Mouse (Mus musculus) midbrain, embryonic 15.5 days (tissue): ENCODE data around the gene Tmem174. TPM values are rescaled to one million over a fixed set of nuclear protein-coding genes. Genes with fewer than 3 reads are reported as not detected.

Source experiments
- ATAC-seq: fragments of 200-750 bp; cut with Nextera tagmentation; replicated peaks from 2 replicates; pipeline ENCODE4 v1.8.0; 2017; ENCODE audit warnings: moderate TSS enrichment
- H3K27ac ChIP-seq: fragments of 300-500 bp; sonication (generic); 2 replicates; pipeline ENCODE4 v1.5.1; 2015; ENCODE audit warnings: mild to moderate bottlenecking, inconsistent platforms
- H3K27me3 ChIP-seq: fragments of 300-500 bp; sonication (generic); replicated peaks from 2 replicates; pipeline ENCODE4 v1.6.1; 2015; ENCODE audit warnings: inconsistent platforms
- H3K36me3 ChIP-seq: fragments of 300-500 bp; sonication (generic); replicated peaks from 2 replicates; pipeline ENCODE4 v1.6.1; 2015; ENCODE audit warnings: inconsistent platforms
- H3K4me1 ChIP-seq: fragments of 300-500 bp; sonication (generic); 2 replicates; pipeline ENCODE4 v1.6.1; 2015; ENCODE audit warnings: inconsistent platforms
- H3K4me2 ChIP-seq: fragments of 300-500 bp; sonication (generic); 2 replicates; pipeline ENCODE4 v1.6.1; 2015; ENCODE audit warnings: inconsistent platforms, mild to moderate bottlenecking, moderate library complexity
- H3K4me3 ChIP-seq: fragments of 300-500 bp; sonication (generic); 2 replicates; pipeline ENCODE4 v1.5.1; 2015; ENCODE audit warnings: mild to moderate bottlenecking, inconsistent platforms
- H3K9ac ChIP-seq: fragments of 300-500 bp; sonication (generic); 2 replicates; pipeline ENCODE4 v1.6.1; 2015; ENCODE audit warnings: mild to moderate bottlenecking, inconsistent platforms
- H3K9me3 ChIP-seq: fragments of 300-500 bp; sonication (generic); 2 replicates; pipeline ENCODE4 v1.6.1; 2016; ENCODE audit warnings: inconsistent platforms
- WGBS: fragments of 180-500 bp; shearing (Covaris S2); methylation state at CpG from one replicate; pipeline ENCODE4 v1.1.7; 2015; ENCODE audit warnings: mixed read lengths; 5-methylcytosine and 5-hydroxymethylcytosine counted together
- polyA plus RNA-seq: library from polyadenylated mRNA; unstranded; fragments of >200 nt; fragmentation: Nextera tagmentation; extraction: Ambion mirVana; gene quantifications from 2 replicates; pipeline ENCODE4 v1.2.1, GENCODE M21; 2015

Tmem174 gene
- polyA plus RNA-seq, 1 experiment from 2014 or later, result not detected

GRCm38 (mm10) chr13:98626736-98627135 is 10.5 kb downstream of the Tmem174 start:
- ATAC-seq, result no peak
- WGBS, result 93% methylated on average over 20 of the region's 20 CpGs

GRCm38 (mm10) chr13:98624506-98624905 is 12.7 kb downstream of the Tmem174 start:
- Histone ChIP-seq H3K4me3 (no peak overlapping the region), H3K9ac (no peak overlapping the region), H3K36me3 (no peaks in the 10 kb centered on the region), H3K27me3 (no peaks in the 10 kb centered on the region), H3K4me1 (no peaks in the 10 kb centered on the region), H3K4me2 (no peak overlapping the region), H3K9me3 (no peaks in the 10 kb centered on the region), H3K27ac (no peak overlapping the region)
- 89% methylated on average over 10 of the region's 10 CpGs for WGBS
- no peak for ATAC-seq

More at GRCm38 (mm10) chr13:98626736-98627135, 10.5 kb downstream of the Tmem174 start:
- H3K9me3 ChIP-seq, result no peaks in the 10 kb centered on the region
- H3K36me3 ChIP-seq, result no peaks in the 10 kb centered on the region
- H3K4me1 ChIP-seq, result no peaks in the 10 kb centered on the region
- no peak overlapping the region for H3K4me2 ChIP-seq
- no peak overlapping the region for H3K27ac ChIP-seq
- H3K27me3 ChIP-seq, result no peaks in the 10 kb centered on the region
- H3K9ac ChIP-seq, result no peak overlapping the region
- H3K4me3 ChIP-seq, result no peak overlapping the region

- no peaks in the 10 kb centered on the region for H3K4me1 ChIP-seq
- no peak overlapping the region for H3K27ac ChIP-seq
- WGBS, result 74% methylated on average over 8 of the region's 8 CpGs
- no peaks in the 10 kb centered on the region for H3K27me3 ChIP-seq
- H3K4me2 ChIP-seq, result no peak overlapping the region
- no peaks in the 10 kb centered on the region for H3K9me3 ChIP-seq
- no peak overlapping the region for H3K4me3 ChIP-seq
- no peak for ATAC-seq
- H3K36me3 ChIP-seq, result no peaks in the 10 kb centered on the region
- no peak overlapping the region for H3K9ac ChIP-seq
Measured at GRCm38 (mm10) chr13:98622881-98623549, 14.2 kb downstream of the Tmem174 start.

GRCm38 (mm10) chr13:98617429-98618067 is 19.7 kb downstream of the Tmem174 start:
- Histone ChIP-seq H3K36me3 (no peaks in the 10 kb centered on the region), H3K4me1 (no peaks in the 10 kb centered on the region), H3K4me2 (no peak overlapping the region), H3K9me3 (0 out of 2 replicates have a peak, but pooled peaks cover 5% of the 10 kb centered on the region), H3K9ac (no peak overlapping the region), H3K27ac (no peak overlapping the region), H3K4me3 (no peak overlapping the region), H3K27me3 (no peaks in the 10 kb centered on the region)
- ATAC-seq, result no peak
- 85% methylated on average over 17 of the region's 17 CpGs for WGBS

GRCm38 (mm10) chr13:98607885-98608477 is 29.2 kb downstream of the Tmem174 start:
- 0 out of 2 replicates have a peak, but pooled peaks cover 2% of the 10 kb centered on the region for H3K9me3 ChIP-seq
- H3K4me1 ChIP-seq, result no peaks in the 10 kb centered on the region
- H3K9ac ChIP-seq, result no peak overlapping the region
- WGBS, result 75% methylated on average over 9 of the region's 9 CpGs
- no peak for ATAC-seq
- no peaks in the 10 kb centered on the region for H3K36me3 ChIP-seq
- no peak overlapping the region for H3K4me3 ChIP-seq
- no peak overlapping the region for H3K4me2 ChIP-seq
- H3K27me3 ChIP-seq, result no peaks in the 10 kb centered on the region
- H3K27ac ChIP-seq, result no peak overlapping the region

GRCm38 (mm10) chr13:98603799-98604198 is 33.4 kb downstream of the Tmem174 start:
- H3K27ac ChIP-seq, result no peak overlapping the region
- no peaks in the 10 kb centered on the region for H3K36me3 ChIP-seq
- no peaks in the 10 kb centered on the region for H3K4me1 ChIP-seq
- no peak overlapping the region for H3K4me3 ChIP-seq
- WGBS, result 78% methylated on average over 11 of the region's 11 CpGs
- H3K9me3 ChIP-seq, result no peaks in the 10 kb centered on the region
- H3K9ac ChIP-seq, result no peak overlapping the region
- H3K27me3 ChIP-seq, result no peaks in the 10 kb centered on the region
- no peak overlapping the region for H3K4me2 ChIP-seq
- no peak for ATAC-seq

GRCm38 (mm10) chr13:98596746-98597145 is 40.5 kb downstream of the Tmem174 start:
- ATAC-seq, result no peak
- Histone ChIP-seq H3K27ac (no peak overlapping the region), H3K27me3 (peaks cover 6% of the 10 kb centered on the region; the same call in 1 of the 2 replicates), H3K4me3 (no peak overlapping the region), H3K36me3 (no peaks in the 10 kb centered on the region), H3K4me2 (no peak overlapping the region), H3K4me1 (no peaks in the 10 kb centered on the region), H3K9me3 (no peaks in the 10 kb centered on the region), H3K9ac (no peak overlapping the region)
- 85% methylated on average over 4 of the region's 4 CpGs for WGBS

- H3K36me3 ChIP-seq, result no peaks in the 10 kb centered on the region
- peaks cover 16% of the 10 kb centered on the region; the same call in 1 of the 2 replicates for H3K27me3 ChIP-seq
- H3K9ac ChIP-seq, result no peak overlapping the region
- no peaks in the 10 kb centered on the region for H3K9me3 ChIP-seq
- no peak overlapping the region for H3K27ac ChIP-seq
- H3K4me1 ChIP-seq, result no peaks in the 10 kb centered on the region
- no peak overlapping the region for H3K4me3 ChIP-seq
- no peak for ATAC-seq
- no peak overlapping the region for H3K4me2 ChIP-seq
- WGBS, result 68% methylated on average over 10 of the region's 10 CpGs
Measured at GRCm38 (mm10) chr13:98594726-98595141, 42.5 kb downstream of the Tmem174 start.

GRCm38 (mm10) chr13:98593938-98594539 is 43.2 kb downstream of the Tmem174 start:
- H3K4me2 ChIP-seq, result no peak overlapping the region
- H3K4me1 ChIP-seq, result peaks cover 3% of the 10 kb centered on the region
- no peak overlapping the region for H3K9ac ChIP-seq
- 74% methylated on average over 11 of the region's 11 CpGs for WGBS
- H3K27ac ChIP-seq, result no peak overlapping the region
- no peaks in the 10 kb centered on the region for H3K9me3 ChIP-seq
- H3K36me3 ChIP-seq, result no peaks in the 10 kb centered on the region
- peaks cover 23% of the 10 kb centered on the region for H3K27me3 ChIP-seq
- ATAC-seq, result no peak
- H3K4me3 ChIP-seq, result no peak overlapping the region

GRCm38 (mm10) chr13:98591406-98591805 is 45.8 kb downstream of the Tmem174 start:
- no peak overlapping the region for H3K9ac ChIP-seq

GRCm38 (mm10) chr13:98590693-98591389 is 46.4 kb downstream of the Tmem174 start:
- no peaks in the 10 kb centered on the region for H3K36me3 ChIP-seq
- H3K4me2 ChIP-seq, result no peak overlapping the region
- peaks cover 52% of the 10 kb centered on the region for H3K27me3 ChIP-seq
- H3K4me3 ChIP-seq, result no peak overlapping the region
- H3K9ac ChIP-seq, result no peak overlapping the region
- ATAC-seq, result no peak
- no peak overlapping the region for H3K27ac ChIP-seq
- peaks cover 20% of the 10 kb centered on the region for H3K4me1 ChIP-seq
- WGBS, result 76% methylated on average over 6 of the region's 6 CpGs
- H3K9me3 ChIP-seq, result no peaks in the 10 kb centered on the region

More at GRCm38 (mm10) chr13:98591406-98591805, 45.8 kb downstream of the Tmem174 start:
- ATAC-seq, result no peak
- Histone ChIP-seq H3K36me3 (no peaks in the 10 kb centered on the region), H3K27me3 (peaks cover 46% of the 10 kb centered on the region), H3K27ac (no peak overlapping the region), H3K9me3 (no peaks in the 10 kb centered on the region), H3K4me2 (no peak overlapping the region), H3K4me1 (peaks cover 20% of the 10 kb centered on the region), H3K4me3 (no peak overlapping the region)
- 65% methylated on average over 6 of the region's 6 CpGs for WGBS

GRCm38 (mm10) chr13:98589572-98589971 is 47.6 kb downstream of the Tmem174 start:
- peaks cover 64% of the 10 kb centered on the region for H3K27me3 ChIP-seq
- no peak overlapping the region for H3K9ac ChIP-seq

More at GRCm38 (mm10) chr13:98589572-98589971, 47.6 kb downstream of the Tmem174 start:
- no peak for ATAC-seq
- Histone ChIP-seq H3K27ac (no peak overlapping the region), H3K4me2 (peak overlapping the region; percentile 87; the same call in 1 of the 2 replicates), H3K4me3 (no peak overlapping the region), H3K4me1 (peaks cover 20% of the 10 kb centered on the region), H3K9me3 (no peaks in the 10 kb centered on the region), H3K36me3 (no peaks in the 10 kb centered on the region)
- WGBS, result 43% methylated on average over 9 of the region's 9 CpGs
